Mouse (Mus musculus) spleen, postnatal 4 days (tissue): Measurements from ENCODE around the gene Gm4307.
"Not testable (repeated sequence)": the region's sequence is repeated elsewhere in the genome, so short reads cannot be mapped to it uniquely, and the experiment has no call there.

Experiments used
- DNase-seq, 2 experiments: peaks; one replicate each; pipeline ENCODE4 v3.0.0; 2022; ENCODE audit warnings: low spot score in 2 of 2

Gm4307 gene

GRCm38 (mm10) chr10:100361038-100361437, at the start of gene Gm4307:
Gm4307 (plus strand) TSS chr10:100361338.
- not testable (repeated sequence) for DNase-seq

GRCm38 (mm10) chr10:100335376-100335775, 25.8 kb upstream of the Gm4307 start, which contains the start of gene Gm4301:
Gm4301 (plus strand) TSS chr10:100335676.
- DNase-seq: not testable (repeated sequence)

GRCm38 (mm10) chr10:100340536-100340935, 20.6 kb upstream of the Gm4307 start, which contains the start of gene Gm4302:
Gm4302 (plus strand) TSS chr10:100340836.
- not testable (repeated sequence) for DNase-seq

GRCm38 (mm10) chr10:100345672-100346071, 15.5 kb upstream of the Gm4307 start, which contains the start of gene Gm4303:
Gm4303 (plus strand) TSS chr10:100345972.
- not testable (repeated sequence) for DNase-seq

GRCm38 (mm10) chr10:100350793-100351192, 10.3 kb upstream of the Gm4307 start, which contains the start of gene Gm4305:
Gm4305 (plus strand) TSS chr10:100351093.
- not testable (repeated sequence) for DNase-seq

GRCm38 (mm10) chr10:100356841-100357240, 4.3 kb upstream of the Gm4307 start:
- DNase-seq: peak; percentile 23 to 68

- DNase-seq: not testable (repeated sequence)
These were observed 21.3 kb downstream of the Gm4307 start, which contains the start of gene Gm4312 for GRCm38 (mm10) chr10:100382460-100382859. Gm4312 (minus strand) TSS chr10:100382560.

- DNase-seq: not testable (repeated sequence)
These were observed 41.2 kb downstream of the Gm4307 start for GRCm38 (mm10) chr10:100402301-100402700.
